Comparison of ENCODE assay signal across 8 mouse cellular contexts in the genomic region with DNA sequence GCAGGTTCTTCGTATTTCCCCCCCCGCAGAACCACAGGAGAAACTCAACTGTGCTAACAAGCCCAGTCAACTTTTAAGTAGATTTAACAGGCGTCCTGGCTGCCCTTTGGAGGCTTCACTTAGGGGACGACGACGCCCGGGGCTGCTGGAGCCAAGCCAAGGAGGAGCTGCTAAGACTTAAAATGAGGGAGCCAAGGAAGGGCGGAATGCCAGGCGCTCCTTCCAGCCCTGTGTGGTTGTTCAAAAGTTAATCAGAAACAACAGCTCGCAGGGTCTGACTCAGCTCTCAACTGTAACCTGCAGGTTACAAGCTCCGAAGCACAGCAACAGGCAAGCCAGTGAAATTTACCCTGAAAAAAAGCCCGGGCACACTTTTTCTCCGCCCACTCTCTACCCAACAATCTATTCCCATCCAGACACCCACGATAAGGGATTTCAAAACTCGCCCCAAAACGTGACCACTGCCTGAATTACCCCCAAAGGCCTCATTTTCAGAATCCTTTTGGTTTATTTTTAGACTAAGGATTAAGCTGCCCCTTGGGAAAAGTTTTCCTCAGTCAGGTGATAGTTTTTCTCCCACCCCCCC. TPM values are rescaled to one million over a fixed set of nuclear protein-coding genes. Genes with fewer than 3 reads are reported as not detected.
DNase-seq lines count a peak whose midpoint lies in the region; ATAC-seq and TF ChIP-seq lines count a peak whose summit lies in the region.

No protein-coding gene starts in this region.

- H3K4me3 ChIP-seq in hindbrain, embryonic 11.5 days (ENCODE audit: low read depth, low read length): peak overlapping the region; percentile 89
- peak overlapping the region; percentile 76 for H3K4me3 ChIP-seq in macrophage (ENCODE audit: inconsistent target)

- peak overlapping the region; percentile 61 for H3K4me2 ChIP-seq in hindbrain, embryonic 11.5 days (replicated peaks; ENCODE audit: low read depth, low read length)

- no peak for TF ChIP-seq CTCF in Patski (IDR thresholded peaks at IDR 0.05)

- H3K27ac ChIP-seq in hindbrain, embryonic 11.5 days (ENCODE audit: low read depth, low read length): 0 out of 2 replicates have a peak overlapping the region, but pooled peaks have one; percentile 12
- H3K27ac ChIP-seq in macrophage: peak overlapping the region; percentile 85

- no peaks in the 10 kb centered on the region for H3K36me3 ChIP-seq in hindbrain, embryonic 11.5 days (ENCODE audit: control insufficient read depth, insufficient read depth, low read length)
- no peaks in the 10 kb centered on the region for H3K36me3 ChIP-seq in macrophage (ENCODE audit: inconsistent target)

- POLR2A ChIA-PET in Patski (lab: Charles Lee): interaction anchor here (1.0 to 1.2 kb wide), 3 partner anchors 10 to 52 kb away, joined by 3 to 4 read pairs (median 3); no protein-coding TSS in a partner anchor

- H3K27me3 ChIP-seq in Patski: no peaks in the 10 kb centered on the region
- no peaks in the 10 kb centered on the region for H3K27me3 ChIP-seq in hindbrain, embryonic 11.5 days (ENCODE audit: control insufficient read depth, insufficient read depth, low read length)

- CTCF ChIA-PET in Patski (lab: Charles Lee): interaction anchor here (1.4 to 2.3 kb wide), 4 partner anchors 10 to 62 kb away, joined by 3 to 8 read pairs (median 5); a partner anchor contains a TSS

- H3K4me1 ChIP-seq in hindbrain, embryonic 11.5 days (replicated peaks; ENCODE audit: control insufficient read depth, insufficient read depth, low read length): peaks cover 4% of the 10 kb centered on the region; the same call in 1 of the 2 replicates

- peak; percentile 91 for DNase-seq in Patski (ENCODE audit: low read depth, low spot score)
- DNase-seq in cerebellum, postnatal 14 days: peak; percentile 77
- DNase-seq in frontal cortex, postnatal 14 days (ENCODE audit: low spot score in 2 of 2): peak; percentile 41 to 47
- DNase-seq in hindbrain, embryonic 11.5 days (ENCODE audit: low spot score): peak; percentile 58
- peak; percentile 19 to 69 for DNase-seq in layer of hippocampus, postnatal 14 days (ENCODE audit: low spot score in 2 of 2)
- DNase-seq in right cerebral cortex, postnatal 10 days (ENCODE audit: low spot score in 2 of 2): peak; percentile 81
- DNase-seq in urinary bladder, postnatal 10 days (ENCODE audit: low spot score): peak; percentile 18

- in situ Hi-C loops in Patski (cut with MboI; ENCODE audit: low pct_unique_long_range_greater_than_20kb): no loop called here

- WGBS in hindbrain, embryonic 11.5 days: 2% methylated on average over 16 of the region's 16 CpGs
- 1% methylated on average over 16 of the region's 16 CpGs for WGBS in macrophage (ENCODE audit: missing documents)

- no peaks in the 10 kb centered on the region for H3K9me3 ChIP-seq in hindbrain, embryonic 11.5 days (ENCODE audit: control insufficient read depth, low read length)

- peak overlapping the region; percentile 48 for H3K9ac ChIP-seq in hindbrain, embryonic 11.5 days (ENCODE audit: low read depth, low read length)

- ATAC-seq in Patski: peak; percentile 69
- no peak for ATAC-seq in hindbrain, embryonic 11.5 days (ENCODE audit: low FRiP score)

- H3K79me2 ChIP-seq in macrophage (ENCODE audit: inconsistent target): peaks cover 48% of the 10 kb centered on the region

RNA-seq across cellular contexts. Expression of a gene that starts 1.5 kb away (rescaled TPM):
- 101 TPM for polyA plus RNA-seq in Patski (2021)
- polyA plus RNA-seq in hindbrain, embryonic 11.5 days (2014; fragmentation: Nextera tagmentation; extraction: Ambion mirVana): 105 and 107 TPM in 2 replicates
- 100 to 1,000 TPM; 104 to 105 TPM for total RNA-seq in layer of hippocampus, postnatal 14 days (2021)
- total RNA-seq in macrophage (2018; cell fraction: chromatin; rRNA removed): 100 to 1,000 TPM in 3 of 26 experiments, 10 to 100 TPM in 21, 1 to 10 TPM in 2; 6.4 to 103 (median 41.3) TPM
- total RNA-seq in macrophage (2018; cell fraction: cytosol; rRNA removed): 10 to 100 TPM; 25.1 to 57.4 (median 48.2) TPM
- 10 to 100 TPM; 11.4 to 84.9 (median 36.2) TPM for total RNA-seq in macrophage (2018; cell fraction: nucleus; rRNA removed)
- 28.8 to 55.1 TPM (median 43.4 TPM) in 3 replicates for polyA plus RNA-seq in macrophage (2018)

RNA-seq across cellular contexts. Expression of a gene that starts 39.8 kb away (rescaled TPM):
- polyA plus RNA-seq in Patski (2021) (27.7 TPM), macrophage (2018) (0.32 to 7.1 TPM (median 3.3 TPM) in 3 replicates)
- polyA plus RNA-seq in hindbrain, embryonic 11.5 days (2014; fragmentation: Nextera tagmentation; extraction: Ambion mirVana): 55.0 TPM in 2 replicates
- 1 to 10 TPM in 1 of 2 experiments, under 1 TPM in 1; 0.88 to 1.7 TPM for total RNA-seq in layer of hippocampus, postnatal 14 days (2021)
- total RNA-seq in macrophage (2018; cell fraction: chromatin; rRNA removed): 10 to 100 TPM in 1 of 26 experiments, 1 to 10 TPM in 15, under 1 TPM in 8, not detected in 2; 0.33 to 13.5 (median 1.5) TPM
- total RNA-seq in macrophage (2018; cell fraction: cytosol; rRNA removed): 1 to 10 TPM in 14 of 26 experiments, under 1 TPM in 12; 0.38 to 5.5 (median 1.4) TPM
- 1 to 10 TPM in 11 of 26 experiments, under 1 TPM in 15; 0.23 to 6.2 (median 0.91) TPM for total RNA-seq in macrophage (2018; cell fraction: nucleus; rRNA removed)

RNA-seq across cellular contexts. Expression of a gene that starts 40.0 kb away (rescaled TPM):
- polyA plus RNA-seq in Patski (2021) (84.7 TPM), macrophage (2018) (35.8 to 54.5 TPM (median 53.0 TPM) in 3 replicates)
- 184 and 196 TPM in 2 replicates for polyA plus RNA-seq in hindbrain, embryonic 11.5 days (2014; fragmentation: Nextera tagmentation; extraction: Ambion mirVana)
- total RNA-seq in layer of hippocampus, postnatal 14 days (2021): 10 to 100 TPM; 18.6 to 26.1 TPM
- 10 to 100 TPM in 19 of 26 experiments, 1 to 10 TPM in 7; 3.3 to 55.8 (median 18.0) TPM for total RNA-seq in macrophage (2018; cell fraction: chromatin; rRNA removed)
- 10 to 100 TPM; 19.9 to 45.8 (median 28.3) TPM for total RNA-seq in macrophage (2018; cell fraction: cytosol; rRNA removed)
- total RNA-seq in macrophage (2018; cell fraction: nucleus; rRNA removed): 10 to 100 TPM in 22 of 26 experiments, 1 to 10 TPM in 4; 6.1 to 48.9 (median 15.6) TPM

Comparison
In these comparisons a context has a peak if more than half of its experiments do, and no peak if none do; other contexts are left out.
1. DNase-seq: peak in every context shown above with its lines; median percentile 91 in Patski; 81 in right cerebral cortex, postnatal 10 days; 77 in cerebellum, postnatal 14 days; 58 in hindbrain, embryonic 11.5 days; 44 in frontal cortex, postnatal 14 days; 44 in layer of hippocampus, postnatal 14 days; 18 in urinary bladder, postnatal 10 days.